Mouse (Mus musculus): Measurements from ENCODE around the gene AI837181.
"Not testable (repeated sequence)": the region's sequence is repeated elsewhere in the genome, so short reads cannot be mapped to it uniquely, and the experiment has no call there.

Gene AI837181

GRCm38 (mm10) chr19:5424782-5425741, at the start of gene AI837181, which contains the start of gene Drap1:
TSS of gene AI837181 (plus strand) at chr19:5425144.
TSS of gene Drap1 (minus strand) at chr19:5424979.
- peak; percentile 98 for DNase-seq

GRCm38 (mm10) chr19:5377446-5377845, 47.5 kb upstream of the AI837181 start:
- DNase-seq = no peak

GRCm38 (mm10) chr19:5383326-5383725, 41.6 kb upstream of the AI837181 start:
- DNase-seq = no peak

GRCm38 (mm10) chr19:5384715-5385114, 40.2 kb upstream of the AI837181 start:
- no peak for DNase-seq

GRCm38 (mm10) chr19:5388011-5388441, 36.9 kb upstream of the AI837181 start:
- no peak for DNase-seq

GRCm38 (mm10) chr19:5388588-5389242, 36.2 kb upstream of the AI837181 start, which contains the start of gene Sart1:
TSS of gene Sart1 (minus strand) at chr19:5388703.
- peak; percentile 98 for DNase-seq

- DNase-seq = no peak
Observed at GRCm38 (mm10) chr19:5389647-5390046, 35.3 kb upstream of the AI837181 start.

- DNase-seq = no peak
Observed at GRCm38 (mm10) chr19:5390416-5390815, 34.5 kb upstream of the AI837181 start.

- peak; percentile 56 for DNase-seq
Observed at GRCm38 (mm10) chr19:5392892-5393291, 32.1 kb upstream of the AI837181 start.

GRCm38 (mm10) chr19:5394168-5394567, 30.8 kb upstream of the AI837181 start:
- DNase-seq = no peak

GRCm38 (mm10) chr19:5395371-5395770, 29.6 kb upstream of the AI837181 start:
- DNase-seq = no peak

GRCm38 (mm10) chr19:5401073-5401472, 23.9 kb upstream of the AI837181 start:
- DNase-seq = not testable (repeated sequence)

GRCm38 (mm10) chr19:5402293-5402692, 22.7 kb upstream of the AI837181 start, which contains the start of gene Tsga10ip:
TSS of gene Tsga10ip (minus strand) at chr19:5402526.
- no peak for DNase-seq

- peak; percentile 32 for DNase-seq
Observed at GRCm38 (mm10) chr19:5405924-5406323, 19.0 kb upstream of the AI837181 start.

- DNase-seq = peak; percentile 81
Observed at GRCm38 (mm10) chr19:5406531-5407126, 18.3 kb upstream of the AI837181 start.

GRCm38 (mm10) chr19:5407133-5407532, 17.8 kb upstream of the AI837181 start:
- DNase-seq = peak; percentile 82

- no peak for DNase-seq
Observed at GRCm38 (mm10) chr19:5408057-5409001, 16.6 kb upstream of the AI837181 start.

GRCm38 (mm10) chr19:5409068-5409467, 15.9 kb upstream of the AI837181 start:
- DNase-seq = no peak

- no peak for DNase-seq
Observed at GRCm38 (mm10) chr19:5410641-5411040, 14.3 kb upstream of the AI837181 start.

GRCm38 (mm10) chr19:5411961-5412360, 13.0 kb upstream of the AI837181 start:
- no peak for DNase-seq

- DNase-seq = no peak
Observed at GRCm38 (mm10) chr19:5413840-5414239, 11.1 kb upstream of the AI837181 start.

GRCm38 (mm10) chr19:5414534-5414957, 10.4 kb upstream of the AI837181 start:
- no peak for DNase-seq

Measured in retina, postnatal 1 day (tissue).